Mouse (Mus musculus) adrenal gland, postnatal 14 days (tissue): ENCODE measurements at regions not wholly inside any gene's neighbourhood (a gene's known extent, or its start where the extent isn't known, plus 50 kb on each side); places are given as distances from the start of the nearest gene placed in this dataset.

Source experiments
- DNase-seq: peaks from one replicate; pipeline ENCODE4 v3.0.0; 2021; ENCODE audit warnings: mixed read lengths

DNA sequence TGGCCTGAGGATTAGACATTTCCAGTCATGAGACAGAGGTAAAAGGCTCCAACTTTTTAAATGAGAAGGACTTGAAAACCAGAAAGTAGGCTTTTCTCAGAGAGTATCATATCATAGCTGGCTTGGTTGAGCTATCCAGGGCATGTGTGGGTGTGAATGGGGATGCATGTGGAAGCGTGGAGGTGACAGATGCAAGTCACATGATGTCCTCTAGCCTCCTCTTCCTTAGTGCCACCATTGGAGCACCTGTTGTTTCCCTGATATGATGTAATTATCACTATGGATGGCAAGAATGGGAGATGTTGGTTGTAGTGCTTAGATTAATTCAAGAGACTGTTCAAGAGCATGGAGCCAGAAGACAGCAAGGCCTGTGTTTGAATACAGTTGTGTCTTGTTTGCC is 510.0 kb downstream of the Ccdc171 start:
- DNase-seq, result no peak

DNA sequence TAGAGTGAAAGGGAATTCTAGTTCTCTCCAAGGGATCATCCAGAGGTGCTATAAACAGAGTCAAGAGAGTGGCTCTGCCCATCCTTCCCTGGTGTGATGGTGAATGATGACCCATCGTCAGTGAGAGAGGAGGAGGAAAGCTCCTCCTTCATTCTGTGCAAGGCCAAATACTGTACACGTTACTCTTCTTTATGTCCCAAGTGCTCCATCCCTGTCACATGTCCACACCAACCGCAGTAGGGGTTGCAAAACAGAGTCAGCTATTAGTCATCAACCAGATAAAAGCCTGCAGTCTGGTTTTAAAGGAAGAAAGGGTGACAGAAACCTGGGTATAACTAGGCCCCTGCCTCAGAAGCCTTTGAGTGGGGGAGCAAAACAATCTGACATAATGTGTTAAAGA is 512.2 kb downstream of the Ccdc171 start:
- DNase-seq, result peak; percentile 34

DNA sequence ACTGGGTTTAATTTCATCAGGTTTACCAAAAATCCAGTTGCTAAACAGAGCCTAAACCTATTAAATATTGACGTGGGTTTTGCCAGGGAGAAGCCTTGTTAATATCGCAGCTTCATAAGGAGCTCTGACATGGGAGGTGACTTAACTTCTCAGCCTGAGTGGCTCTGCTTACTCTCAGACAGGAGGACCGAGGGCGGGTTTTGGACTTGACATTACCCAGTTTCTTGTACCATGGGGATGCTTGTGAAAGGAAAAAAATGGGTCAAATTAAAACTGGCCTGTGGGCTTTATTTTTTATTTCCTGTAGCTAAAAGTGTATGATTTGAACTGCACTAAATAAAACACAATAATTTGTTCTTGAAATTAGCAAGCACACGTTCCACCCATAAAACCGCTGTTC is 524.9 kb downstream of the Ccdc171 start:
- DNase-seq, result no peak

DNA sequence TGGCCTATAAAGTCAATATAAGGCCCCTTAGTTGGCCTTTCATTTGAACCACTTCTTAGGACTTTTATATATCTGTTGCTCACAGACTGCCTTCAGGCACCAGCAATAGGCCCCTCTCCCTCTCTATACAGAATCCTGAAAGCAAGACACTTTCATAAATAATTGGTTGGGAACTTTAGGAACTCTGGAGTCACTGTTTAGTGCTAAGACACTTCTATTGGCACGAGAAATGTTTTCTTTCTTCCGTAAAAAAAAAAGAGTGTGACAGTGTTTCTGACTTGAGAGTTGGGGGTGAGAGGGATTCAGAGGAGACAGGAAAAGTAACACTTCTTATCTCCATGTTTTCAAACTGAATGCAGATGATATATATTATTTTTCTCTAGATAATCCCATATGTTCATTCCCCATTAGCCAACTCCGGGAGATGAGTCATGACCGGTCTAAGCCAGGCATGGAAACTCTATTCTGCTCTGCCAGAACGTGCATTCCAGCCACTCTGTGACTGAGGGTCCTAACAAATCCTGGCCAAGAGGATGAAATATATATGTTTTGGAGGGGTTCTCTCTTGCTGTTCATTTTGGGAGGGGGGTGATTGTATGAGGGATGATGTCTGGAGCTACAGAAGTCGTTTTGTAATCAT is 531.6 kb downstream of the Ccdc171 start:
- DNase-seq, result no peak

DNA sequence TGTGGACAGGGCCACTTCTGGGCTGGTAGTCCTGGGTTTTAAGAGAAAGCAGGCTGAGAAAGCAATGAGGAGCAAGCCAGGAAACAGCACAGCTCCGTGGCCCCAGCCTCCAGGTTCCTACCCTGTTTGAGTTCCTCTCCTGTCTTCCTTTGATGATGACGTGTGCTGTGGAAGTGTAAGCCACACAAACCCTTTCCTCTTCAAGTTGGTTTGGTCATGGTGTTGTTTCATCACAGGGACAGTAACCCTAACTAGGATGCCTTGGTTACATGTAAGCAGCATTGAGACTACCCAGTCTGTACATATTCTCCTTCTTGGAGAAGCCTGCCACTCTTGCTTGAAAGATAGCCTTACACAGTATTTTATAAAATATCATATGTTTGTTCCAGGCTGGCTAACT is 534.8 kb downstream of the Ccdc171 start:
- DNase-seq, result no peak

DNA sequence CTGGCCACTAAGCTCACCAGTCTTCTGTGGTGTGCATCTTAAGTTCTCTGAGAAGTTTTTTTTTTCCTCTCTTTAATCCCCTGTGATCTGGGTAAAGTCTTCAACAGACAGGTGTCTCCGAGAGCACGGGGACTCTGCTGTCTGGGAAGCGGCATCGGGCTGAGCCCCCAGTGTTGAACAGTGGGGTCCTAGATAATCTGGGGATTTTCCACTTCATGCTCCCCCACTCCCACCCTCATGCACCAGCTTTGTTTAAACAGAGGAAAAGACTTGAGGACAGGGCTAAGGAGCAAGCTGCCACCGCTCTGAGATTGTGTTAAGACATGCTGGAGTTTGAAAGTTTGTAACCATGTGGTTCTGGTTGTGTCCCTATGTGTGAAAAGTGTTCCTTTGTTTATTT is 538.4 kb downstream of the Ccdc171 start:
- DNase-seq, result no peak

DNA sequence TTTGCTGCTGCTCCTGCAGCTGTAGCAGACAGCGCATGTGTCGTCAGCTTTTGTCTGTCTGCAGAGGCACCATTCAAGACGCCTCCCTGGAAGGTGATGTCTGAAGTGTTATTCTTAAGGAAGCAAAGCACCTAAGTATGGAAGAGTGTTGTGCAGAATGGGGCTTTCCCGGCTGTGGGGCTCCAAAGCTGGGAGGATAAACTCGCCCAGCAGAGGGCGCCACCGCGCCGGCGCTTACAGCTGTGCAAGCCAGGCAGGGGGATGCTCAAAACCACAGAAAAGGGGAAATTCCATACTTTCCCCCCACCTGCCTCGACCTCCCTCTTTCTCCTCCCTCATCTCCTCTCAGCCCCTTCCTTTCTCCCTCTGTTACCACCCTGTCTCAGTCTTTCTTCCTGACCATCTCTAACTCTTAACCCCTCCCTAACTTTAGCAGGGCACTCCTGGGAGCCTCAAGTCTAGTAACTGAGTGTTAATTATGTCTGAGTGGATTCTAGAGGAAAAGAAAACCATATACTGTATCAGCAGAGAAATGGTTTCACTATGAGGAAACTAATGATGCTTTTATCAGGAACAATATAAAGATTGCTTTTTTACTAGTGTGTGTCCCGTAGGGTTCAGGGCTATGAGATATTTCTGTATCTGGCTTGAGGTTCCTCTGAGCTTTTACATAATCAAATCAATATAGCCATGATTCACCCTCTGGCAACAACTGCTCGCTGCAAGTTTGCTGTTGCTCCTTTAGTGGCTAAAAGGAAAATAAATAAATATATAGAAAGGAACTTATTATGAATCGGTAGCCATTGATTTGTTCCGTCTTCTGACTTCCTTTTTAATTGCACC is 539.5 kb downstream of the Ccdc171 start:
- DNase-seq, result peak; percentile 87

DNA sequence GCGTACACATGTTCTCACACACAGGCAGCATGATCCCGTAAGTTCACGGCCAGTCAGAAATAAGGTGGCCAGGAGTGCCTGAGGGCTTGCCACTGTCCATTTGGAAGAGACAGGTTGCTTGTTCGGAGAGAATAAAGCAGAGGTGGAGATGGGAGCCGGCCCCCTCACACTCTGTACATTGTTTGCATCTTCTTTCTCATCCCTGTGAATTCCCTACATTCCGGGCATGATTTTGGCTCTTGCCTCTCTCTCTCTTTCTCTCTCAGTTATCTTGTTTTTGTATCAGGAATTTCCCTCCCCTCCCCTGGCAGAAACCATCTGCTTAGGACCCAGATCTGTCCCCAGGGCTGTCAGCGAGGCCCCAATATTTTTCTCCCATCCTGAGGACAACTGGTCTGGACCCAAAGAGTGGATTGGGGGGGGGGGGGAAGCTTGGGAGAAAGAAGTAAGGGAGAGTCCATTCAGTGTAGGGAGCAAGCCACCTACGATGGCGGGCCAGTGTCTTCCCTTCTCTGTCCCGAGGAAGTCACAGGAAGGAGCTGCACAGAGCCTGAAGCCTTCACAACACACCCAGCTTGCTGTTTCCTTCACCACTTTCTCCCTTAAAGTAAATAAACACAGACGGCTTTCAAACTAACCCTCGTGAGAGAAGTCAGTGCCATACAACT is 540.2 kb downstream of the Ccdc171 start:
- no peak for DNase-seq

DNA sequence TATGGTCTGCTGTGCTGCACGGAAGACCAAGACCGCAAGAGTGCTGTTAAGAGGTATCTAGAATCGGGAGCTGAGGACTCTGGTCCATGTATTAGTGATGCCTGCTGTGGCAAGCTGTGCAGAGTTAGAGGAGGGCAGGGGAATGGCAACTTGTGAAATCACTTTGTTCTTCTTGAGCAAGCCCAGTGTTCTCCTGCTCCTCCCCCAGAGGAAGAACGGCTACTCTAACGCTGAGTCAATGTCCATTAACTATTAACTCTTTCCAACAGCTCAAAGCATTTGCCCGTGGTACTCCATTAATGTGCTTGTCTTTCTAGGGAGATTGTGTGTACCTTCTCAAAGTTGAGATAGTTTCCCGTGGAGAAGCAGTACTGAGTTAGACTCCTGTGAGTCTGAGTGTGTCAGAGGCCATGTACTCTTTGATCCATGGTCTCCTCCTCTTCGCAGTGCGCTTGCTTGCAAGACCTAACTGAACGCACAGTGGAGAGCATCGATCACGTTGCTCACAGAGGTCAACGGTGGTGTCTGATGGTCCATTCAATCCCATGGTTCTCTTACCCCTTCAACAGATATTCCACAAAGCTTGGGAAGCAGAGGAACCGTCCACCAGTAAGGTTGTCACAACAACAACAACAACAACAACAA is 542.7 kb downstream of the Ccdc171 start:
- no peak for DNase-seq

DNA sequence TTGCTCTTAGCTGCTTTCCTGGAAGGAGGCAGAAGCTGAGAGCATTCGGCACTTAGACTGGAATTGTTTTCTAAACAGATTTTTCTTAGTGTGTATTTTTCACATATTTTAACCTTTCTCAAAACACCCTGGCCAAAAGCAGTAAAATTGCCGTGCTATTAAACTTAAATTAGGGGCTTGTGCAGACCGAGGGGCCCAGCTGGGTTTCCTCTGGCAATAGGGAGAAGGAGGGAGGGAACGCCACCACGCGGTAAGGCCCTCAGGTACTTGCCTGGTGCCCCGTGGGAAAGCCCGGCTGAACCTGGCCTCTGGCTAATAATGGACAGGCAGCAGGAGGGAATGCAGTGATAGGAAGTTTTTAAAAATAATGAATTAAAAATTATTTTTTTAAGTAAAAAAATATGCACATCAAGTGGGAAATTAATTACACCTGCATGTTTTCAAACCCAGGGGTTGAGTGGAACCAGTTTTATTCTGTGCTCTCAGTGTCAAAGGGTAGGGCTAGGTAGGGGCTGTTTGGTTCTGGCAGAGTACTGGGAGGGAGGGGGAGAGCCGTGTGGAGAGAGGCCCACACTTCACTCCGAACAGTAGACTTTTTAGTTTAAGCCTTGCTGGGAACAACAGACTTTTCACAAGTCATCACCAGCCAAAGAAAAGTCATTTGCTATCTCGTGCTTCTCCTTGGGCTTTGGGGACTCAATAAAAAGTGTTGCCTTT is 543.8 kb downstream of the Ccdc171 start:
- DNase-seq, result no peak

DNA sequence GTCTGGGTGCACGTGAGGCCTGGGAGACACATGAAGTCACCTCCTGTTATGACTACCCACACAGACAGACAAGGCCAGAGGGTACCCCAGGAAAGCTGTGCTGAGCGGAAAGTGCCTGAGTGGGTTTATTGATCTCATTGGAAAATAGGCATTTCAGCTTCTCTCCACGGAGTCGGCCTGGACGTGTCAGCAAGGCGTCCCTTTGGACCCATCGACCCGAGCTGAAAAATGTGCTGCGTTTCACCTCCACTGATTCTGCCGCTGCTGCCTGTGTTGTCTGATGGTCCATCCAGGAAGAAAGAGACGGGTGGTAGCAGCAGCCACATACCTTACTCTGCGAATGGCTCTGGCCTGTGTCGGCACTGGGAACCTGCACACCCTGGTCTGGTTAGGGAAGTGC is 544.3 kb downstream of the Ccdc171 start:
- DNase-seq, result no peak

DNA sequence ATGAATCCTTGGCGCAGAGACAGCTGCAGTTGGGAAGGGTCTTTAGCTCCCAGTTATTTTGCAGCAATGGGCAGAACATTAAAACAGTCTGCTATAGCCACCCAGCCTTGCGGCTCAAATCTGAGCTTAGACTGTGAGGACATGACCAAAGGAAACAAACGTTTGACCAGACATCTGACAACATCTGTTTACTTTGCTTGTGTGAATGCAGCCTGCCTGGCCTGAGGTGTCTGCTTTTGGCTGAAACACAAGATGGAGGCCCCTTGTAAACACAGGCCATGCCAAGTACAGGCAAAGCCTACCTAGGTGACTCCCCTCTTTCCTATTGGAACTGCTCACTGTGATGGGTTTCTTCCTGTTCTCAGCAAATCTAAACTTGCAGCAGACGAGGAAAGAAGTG is 544.7 kb downstream of the Ccdc171 start:
- no peak for DNase-seq

DNA sequence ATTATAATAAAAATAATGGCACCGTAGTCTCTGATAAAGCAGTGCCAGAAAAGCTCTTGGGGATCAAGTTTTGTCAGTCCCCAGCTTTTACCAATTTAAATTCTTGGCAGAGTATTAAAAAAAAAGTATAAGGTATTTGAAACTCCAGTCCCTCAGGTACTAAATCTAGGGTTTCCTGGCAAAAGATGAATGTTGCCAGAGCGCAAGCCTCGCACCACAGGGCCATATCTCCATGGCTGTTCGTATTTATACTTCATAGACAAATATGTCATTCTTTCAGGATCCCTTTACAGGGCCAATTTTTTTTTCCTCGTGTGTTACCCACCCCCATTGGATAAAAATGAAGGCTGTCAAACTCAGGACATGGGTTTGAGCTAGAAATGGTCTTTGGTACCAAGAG is 546.8 kb downstream of the Ccdc171 start:
- no peak for DNase-seq

DNA sequence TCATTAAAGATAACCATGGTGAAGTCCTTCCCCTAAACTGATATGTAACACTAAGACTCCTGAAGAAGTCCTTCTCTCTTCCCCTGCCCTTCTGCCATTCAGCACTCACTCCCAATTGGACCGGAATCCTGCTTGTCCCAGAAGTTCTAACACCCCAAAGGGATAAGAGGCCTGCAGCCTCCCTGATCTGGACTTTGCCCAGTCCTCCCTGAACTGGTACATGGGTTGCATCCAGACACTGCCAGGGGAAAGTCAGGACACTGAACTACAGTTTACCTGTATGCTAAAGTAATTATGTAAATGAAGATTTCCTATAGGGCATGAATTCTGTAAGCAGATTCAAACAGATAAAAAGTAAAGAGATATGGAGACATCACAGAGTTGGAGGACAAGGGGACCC is 551.2 kb downstream of the Ccdc171 start:
- no peak for DNase-seq

DNA sequence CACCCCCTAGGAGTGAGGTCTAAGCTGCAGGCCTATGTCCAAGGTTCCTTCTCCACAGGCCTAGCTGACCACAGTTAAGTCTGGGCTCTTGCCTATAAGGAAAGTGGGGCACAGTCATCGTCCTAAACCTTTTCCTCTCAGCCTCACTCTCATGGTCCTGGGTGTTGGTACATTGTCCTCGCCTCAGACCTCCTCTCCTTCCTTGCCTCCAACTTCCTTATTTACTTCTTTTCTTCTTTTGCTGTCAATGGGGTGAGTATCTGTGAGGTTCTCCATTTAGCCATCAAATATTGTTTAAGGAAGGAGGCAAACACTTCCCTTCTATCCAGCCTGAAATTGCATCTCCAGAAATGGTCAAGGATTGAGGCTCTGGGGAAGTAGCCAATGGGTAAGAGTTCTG is 554.2 kb downstream of the Ccdc171 start:
- DNase-seq, result no peak

DNA sequence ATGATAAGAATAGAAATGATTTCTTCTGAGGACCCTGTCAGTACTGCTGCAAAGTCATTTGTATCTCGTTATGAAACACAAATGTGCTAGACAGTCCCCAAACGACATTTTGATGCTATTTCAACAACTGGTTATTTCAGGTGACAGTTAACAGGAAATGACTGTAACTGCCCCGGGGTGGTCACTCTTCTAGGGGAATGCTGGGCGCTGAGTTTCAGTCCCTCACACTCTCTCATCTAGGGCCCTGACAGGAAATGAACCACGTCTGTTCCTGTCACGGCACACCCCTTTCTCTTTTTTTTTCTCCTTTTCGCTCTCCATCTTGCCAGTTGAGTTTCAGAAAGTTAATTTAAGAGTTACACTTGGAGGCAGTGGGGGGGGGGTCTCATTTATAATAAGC is 556.2 kb downstream of the Ccdc171 start:
- no peak for DNase-seq

DNA sequence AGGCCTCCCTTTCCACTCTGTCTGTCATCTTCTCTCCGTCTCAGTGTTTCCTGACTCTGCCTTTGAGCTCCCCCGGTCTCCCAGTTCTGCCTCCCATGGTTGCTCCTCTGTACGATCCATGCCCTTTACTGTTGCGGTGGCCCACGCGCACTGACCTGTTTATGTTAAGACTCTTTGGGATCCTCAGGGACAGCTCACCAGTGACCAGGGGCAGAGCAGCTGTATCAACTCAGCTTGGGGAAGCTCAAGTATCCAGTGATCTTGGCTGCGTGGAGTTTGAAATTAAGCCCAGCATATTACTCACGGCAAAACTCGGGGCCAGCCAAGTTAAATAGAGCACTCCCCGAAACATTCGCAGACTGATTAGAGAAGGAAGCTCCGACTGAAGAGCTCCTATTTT is 562.8 kb downstream of the Ccdc171 start:
- peak; percentile 12 for DNase-seq

DNA sequence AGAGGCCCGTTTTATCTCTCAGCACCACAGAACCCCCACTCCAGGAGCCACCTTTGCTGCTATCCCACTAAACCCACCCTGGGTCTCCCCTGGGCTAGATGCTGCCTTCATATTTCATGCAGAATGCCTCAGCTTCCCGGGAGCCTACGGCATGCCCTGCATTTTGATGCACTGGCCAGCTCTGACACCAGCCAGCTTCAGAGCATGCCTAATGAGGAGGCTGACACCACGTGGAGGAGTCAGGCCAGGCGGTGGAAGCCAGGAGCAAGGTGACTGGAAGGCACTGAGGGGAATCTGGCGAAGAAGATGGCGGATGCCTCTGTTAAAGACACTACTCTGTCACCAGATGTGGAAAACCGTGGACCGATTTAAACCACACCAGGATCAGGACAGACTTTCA is 567.2 kb downstream of the Ccdc171 start:
- no peak for DNase-seq

DNA sequence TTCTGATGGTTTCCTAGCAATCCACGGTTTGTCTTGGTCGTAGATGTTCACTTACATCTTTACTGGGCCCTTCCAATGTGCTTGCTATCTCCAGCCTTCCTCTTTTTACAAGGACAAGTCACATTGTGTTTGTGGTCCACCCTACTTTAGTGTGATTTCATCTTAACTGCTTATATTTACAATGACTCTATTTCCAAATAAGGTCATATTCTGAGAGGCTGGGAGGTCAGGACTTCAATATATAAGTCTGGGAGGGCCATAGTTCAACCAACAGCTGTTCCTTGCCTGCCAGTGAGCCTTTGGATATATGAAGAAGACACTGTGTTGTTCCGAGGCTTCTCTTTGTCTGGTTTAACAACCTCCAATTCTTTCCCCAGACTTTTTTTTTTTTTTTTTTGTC is 569.9 kb downstream of the Ccdc171 start:
- DNase-seq, result no peak

DNA sequence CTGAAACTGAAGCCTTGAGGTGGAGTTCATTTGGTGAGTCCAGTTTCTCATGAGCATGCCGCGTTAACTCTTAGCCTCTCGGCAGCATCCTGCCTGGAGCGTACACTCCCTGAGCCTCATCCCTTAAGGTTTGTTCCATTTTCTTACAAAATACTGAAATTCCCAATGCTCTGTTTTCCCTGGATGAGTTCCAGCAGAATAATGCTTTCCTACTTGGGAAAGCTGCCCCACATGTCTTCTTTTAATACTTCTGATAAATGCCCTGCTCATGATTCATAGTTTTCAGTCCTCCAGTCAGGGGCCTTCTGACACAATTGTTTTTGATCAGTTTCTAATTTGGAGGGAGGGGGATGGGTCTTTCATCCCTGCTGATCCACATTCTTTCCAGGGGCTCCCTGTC is 570.7 kb downstream of the Ccdc171 start:
- no peak for DNase-seq

DNA sequence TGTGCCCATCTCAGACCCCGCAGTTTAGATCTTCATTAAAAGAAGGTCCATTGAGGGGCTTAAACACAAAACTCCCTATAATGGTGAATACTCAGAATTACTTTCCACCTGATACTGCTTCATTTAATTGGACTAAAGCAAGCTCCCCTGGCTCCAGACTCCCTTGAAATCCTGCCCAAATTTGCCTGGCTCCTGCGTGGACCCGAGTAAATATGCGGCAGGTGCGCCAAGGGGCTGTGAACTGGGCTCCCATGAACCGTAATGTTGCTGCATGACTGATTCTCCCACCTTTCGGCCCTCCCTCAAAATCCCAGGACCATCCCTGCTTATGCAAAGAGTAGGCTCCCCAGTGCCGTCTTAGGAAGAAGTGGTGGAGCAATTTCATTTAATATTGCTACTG is 573.7 kb downstream of the Ccdc171 start:
- no peak for DNase-seq

DNA sequence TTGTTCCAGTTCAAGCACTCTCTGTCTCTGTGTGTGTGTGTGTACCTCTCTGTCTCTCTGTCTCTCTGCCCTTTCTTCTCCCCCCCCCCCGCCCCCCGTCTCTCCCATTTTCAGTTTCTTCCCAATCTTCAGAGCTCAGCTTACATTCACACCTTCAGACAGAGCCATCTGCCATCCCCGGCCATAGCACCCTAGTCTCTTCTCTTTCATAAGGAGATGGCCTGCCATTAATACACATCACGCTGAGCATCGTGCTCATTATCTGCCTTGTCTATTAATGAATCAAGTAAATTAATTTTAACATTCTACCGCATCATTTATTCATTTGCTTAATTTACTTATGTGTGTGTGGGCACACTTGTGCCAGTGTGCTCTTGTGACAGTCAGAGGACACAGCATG is 573.2 kb downstream of the Bnc2 start:
- no peak for DNase-seq
